Mouse (Mus musculus): ENCODE measurements around the gene Cd4.

Gene Cd4

DNA sequence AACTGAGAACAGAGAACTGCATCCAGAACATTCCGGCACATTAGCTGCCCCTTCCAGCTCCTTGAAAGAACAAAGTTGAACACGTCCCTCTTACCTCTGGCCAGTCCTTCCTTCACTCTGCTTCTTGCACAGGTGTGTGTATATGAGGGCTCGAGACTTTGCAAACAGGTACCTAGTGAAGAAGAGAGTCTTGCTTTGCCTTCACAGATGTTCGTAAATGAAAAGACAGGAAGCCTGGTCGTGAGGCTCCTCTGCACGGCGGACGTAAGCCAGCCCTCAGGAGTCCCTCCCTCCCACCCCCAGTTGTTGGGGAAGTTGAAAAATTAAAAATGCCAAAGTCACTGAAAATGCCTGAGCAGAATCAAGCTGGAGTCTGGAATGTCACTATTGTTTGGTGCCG, at the start of gene Cd4:
Gene Cd4, minus strand, starts transcription at position 236 of the 400 bp plus-strand sequence.
- WGBS = 89% methylated on average over 9 of the region's 9 CpGs

DNA sequence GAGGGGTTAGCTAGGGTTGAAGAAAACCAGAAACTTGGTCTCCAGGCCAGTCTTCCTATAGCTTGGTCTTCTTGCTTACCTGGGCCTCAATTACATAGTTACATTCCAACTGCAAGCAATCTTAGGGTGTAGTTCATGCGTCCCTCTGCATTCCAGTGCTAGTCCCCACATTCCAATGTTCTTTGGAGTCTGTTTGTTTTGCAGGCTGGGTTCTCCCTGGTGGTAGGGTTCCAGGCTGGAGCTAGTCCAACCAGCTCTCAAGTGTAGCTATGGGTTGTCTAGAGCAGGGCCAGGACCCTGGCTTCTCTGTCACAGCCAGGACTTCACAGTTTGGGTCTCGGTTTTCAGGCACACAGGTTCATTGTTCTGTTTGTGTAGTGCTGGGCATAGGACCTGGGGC, 49.5 kb upstream of the Cd4 start:
- WGBS = 80% methylated on average over 2 of the region's 2 CpGs

DNA sequence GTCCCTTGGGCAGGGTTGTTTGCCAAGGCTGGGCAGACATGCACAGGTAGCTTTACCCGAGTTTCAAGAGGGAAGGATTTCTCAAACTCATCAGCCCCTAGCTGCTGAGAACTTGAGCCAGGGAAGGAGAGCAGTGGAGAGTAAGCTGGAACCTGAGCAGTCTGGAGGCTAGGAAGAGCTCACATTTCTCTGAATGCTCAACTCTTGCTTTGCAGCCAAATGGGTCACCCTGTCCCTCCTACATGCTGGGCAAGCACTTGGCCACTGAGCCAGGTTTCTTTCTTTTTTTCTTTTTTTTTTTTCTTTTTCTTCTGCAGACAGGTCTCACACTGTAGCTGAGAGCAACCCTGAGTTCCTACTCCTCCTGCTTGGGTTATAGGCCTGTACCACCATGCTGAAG, 48.7 kb upstream of the Cd4 start:
- 70% methylated on average over 1 of the region's 1 CpGs for WGBS

GRCm38 (mm10) chr6:124934670-124935069, 46.6 kb upstream of the Cd4 start:
- WGBS = 75% methylated on average over 7 of the region's 7 CpGs

DNA sequence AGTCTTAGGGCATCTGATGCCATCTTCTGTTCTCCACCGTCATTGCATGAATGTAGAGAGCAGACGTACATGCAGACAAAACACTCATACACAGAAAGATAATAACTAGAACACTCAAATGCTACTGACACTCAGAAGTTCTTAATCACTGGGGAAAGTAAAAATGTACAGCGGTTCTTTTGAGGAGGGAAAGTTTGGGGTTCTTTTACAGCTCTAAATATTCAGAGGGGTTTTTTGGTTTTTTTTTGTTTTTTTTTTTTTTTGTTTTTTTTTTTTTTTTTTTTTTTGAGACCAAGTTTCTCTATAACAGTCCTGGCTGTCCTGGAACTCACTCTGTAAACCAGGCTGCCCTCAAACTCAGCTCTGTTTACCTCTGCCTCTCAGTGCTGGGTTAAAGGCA, 45.1 kb upstream of the Cd4 start:
- 62% methylated on average over 3 of the region's 3 CpGs for WGBS

DNA sequence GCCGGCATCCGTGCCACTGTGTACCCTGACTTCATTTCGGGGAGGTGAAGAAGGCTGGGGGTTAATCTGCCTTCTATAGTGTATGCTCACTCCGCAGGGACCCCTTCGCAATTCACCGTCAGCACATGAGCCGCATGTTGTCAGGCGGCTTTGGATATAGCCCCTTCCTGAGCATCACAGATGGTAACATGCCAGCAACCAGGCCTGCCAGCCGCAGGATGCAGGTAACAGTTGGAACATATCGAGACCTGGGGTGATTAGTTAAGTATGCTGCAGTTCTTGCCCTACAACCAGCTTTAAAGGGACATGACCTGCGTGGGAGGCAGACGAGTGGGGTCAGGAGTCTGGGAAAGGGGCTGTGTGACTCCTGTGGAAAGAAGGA, 44.3 kb upstream of the Cd4 start:
- WGBS = 32% methylated on average over 12 of the region's 12 CpGs

DNA sequence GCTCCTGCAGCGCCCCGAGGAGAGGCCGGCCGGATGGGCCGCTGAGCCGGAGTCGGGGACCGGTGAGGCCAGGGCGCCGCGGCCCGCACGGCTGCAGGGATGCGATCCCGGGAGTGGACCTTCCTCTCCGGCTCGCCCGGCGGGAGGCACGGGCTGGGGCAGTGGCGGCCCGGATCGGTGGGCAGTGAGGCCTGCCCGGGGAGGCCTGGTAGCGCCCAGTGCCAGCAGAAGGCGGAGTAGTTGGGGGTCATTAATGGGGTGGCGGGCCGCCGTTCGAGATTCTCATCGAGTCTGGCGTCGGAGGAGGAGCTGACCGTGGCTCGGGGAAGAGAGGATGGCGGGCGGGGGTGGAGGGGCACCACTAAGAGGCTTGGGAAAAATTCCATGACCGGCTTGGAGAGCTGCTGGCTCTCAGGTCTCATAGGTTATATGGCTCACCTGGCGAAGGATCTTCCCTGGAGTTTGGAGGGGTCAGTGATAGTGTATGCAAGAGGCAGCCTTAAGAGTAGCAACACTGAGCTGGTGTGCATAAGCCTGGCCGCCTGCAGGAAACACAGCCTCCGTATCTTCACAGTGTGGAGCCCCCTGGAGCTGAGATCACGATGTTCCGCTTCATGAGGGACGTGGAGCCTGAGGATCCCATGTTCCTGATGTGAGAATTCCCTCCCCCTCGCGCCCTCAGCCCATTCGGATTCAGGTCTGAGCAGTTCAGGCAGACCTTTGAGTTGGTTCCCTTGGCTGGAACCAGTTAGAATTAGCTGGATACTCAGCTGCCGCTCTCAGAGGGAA, 43.7 kb upstream of the Cd4 start:
- under 1% methylated on average over 47 of the region's 48 CpGs for WGBS

DNA sequence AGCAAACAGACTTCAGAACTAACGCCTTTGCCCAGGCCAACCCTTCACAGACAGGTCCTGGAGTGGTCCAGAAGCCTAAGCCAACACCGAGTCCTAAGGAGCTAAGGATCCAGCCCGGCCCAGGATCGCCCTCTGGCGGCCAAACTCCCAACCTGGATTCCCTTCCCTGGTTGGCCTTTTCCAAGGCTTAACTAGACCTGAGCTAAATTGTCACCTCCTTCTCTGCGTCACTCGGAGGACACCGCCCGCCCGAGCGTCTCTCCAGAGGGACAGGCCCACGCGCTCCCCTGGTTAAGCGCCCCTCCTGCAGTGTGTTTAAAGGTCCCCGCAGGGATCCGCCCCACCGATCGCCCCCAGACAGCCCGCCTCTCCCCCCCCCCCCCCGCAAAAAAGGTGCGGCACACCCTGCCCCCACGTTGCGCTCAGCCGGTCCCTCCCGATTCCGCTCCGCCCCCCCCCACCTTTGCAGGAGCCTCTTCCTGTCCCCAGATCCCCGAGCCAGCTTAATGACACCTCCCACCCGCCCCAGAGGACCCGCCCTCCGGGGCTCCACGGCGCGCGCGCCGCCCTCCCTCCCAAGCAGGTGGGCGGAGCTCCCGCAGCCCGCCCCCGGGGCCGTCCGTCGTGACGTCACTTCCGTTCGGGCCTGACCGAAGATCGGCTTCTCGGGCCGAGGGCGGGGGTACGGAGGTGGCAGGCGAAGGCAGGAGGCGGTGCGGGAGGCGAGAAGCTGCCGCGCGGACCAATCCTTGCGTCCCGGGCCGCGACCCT, 42.9 kb upstream of the Cd4 start, which contains the start of gene Mlf2:
Gene Mlf2, plus strand, starts transcription at position 633 of the 771 bp plus-strand sequence.
- under 1% methylated on average over 55 of the region's 64 CpGs for WGBS

DNA sequence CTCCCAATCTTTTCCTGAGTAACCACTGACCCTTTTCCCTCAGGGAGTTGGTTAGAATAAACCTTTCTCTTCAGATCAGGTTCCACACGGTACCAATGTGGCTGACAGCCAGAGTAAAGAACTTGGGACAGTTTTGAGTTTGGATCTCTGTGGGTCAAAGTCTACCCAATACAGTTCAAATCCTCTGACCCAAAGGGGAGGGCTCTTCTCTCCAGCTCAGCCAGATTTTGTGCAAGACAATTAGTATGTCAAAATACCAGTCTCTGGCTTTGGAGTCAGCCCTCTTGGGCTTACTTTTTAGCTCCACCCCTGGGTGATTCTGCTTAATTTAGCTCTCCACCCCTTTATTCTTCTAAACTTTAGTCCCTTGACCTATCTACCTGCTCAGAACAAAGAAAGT, 42.2 kb upstream of the Cd4 start:
- WGBS = 26% methylated on average over 1 of the region's 1 CpGs

- WGBS = 50% methylated on average over 5 of the region's 5 CpGs
Observed at GRCm38 (mm10) chr6:124925941-124926340, 37.9 kb upstream of the Cd4 start.

DNA sequence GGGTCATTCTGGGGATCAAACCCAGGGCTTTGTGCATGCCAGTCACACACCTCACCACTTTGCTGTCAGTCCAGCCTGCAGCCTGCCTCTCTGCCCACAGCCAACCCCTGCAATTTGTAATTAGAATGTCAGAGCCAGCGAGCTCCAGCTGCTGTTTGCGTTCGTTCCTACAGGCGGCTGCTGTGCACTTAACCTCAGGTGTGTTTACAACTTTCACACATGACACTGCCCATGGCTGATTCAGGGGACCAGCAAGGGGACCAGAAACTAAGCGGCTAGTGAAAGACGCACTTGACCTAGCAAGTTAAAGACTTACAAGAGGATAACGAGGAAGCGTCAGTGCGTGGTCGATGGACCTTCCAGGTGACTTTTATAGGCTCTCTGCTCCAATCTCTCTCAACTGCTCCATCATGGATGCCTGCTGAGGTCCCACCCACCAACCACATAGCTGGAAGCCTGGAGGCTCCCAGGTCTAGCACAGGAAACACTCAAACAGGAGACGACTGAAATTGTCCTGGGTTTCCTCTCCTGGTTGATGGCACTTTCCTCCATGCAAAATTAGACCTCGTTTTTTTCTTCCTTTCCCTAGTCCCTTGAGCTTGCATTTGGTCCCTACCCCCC, 37.3 kb upstream of the Cd4 start:
- 59% methylated on average over 12 of the region's 12 CpGs for WGBS

DNA sequence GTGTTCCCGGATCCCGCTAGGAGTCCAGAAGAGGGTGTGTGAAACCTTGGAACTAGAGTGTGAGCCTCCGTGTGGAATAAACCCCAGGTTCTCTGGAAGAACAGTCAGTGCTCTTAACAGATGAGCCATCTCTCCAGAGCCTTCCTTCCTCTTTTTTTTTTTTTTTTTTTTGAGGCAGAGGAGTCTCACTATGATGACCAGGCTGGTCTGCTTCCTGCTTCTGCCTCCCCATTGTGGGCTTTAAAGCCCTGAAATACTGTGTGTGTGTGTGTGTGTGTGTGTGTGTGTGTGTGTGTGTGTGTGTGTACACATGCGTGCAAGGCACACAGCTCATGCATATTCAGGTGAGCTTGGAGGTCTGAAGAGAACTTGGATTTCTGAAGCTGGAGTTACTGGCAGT, 33.5 kb upstream of the Cd4 start:
- 37% methylated on average over 4 of the region's 4 CpGs for WGBS

- WGBS = 33% methylated on average over 9 of the region's 9 CpGs
Observed at GRCm38 (mm10) chr6:124920318-124921085, 32.5 kb upstream of the Cd4 start.

DNA sequence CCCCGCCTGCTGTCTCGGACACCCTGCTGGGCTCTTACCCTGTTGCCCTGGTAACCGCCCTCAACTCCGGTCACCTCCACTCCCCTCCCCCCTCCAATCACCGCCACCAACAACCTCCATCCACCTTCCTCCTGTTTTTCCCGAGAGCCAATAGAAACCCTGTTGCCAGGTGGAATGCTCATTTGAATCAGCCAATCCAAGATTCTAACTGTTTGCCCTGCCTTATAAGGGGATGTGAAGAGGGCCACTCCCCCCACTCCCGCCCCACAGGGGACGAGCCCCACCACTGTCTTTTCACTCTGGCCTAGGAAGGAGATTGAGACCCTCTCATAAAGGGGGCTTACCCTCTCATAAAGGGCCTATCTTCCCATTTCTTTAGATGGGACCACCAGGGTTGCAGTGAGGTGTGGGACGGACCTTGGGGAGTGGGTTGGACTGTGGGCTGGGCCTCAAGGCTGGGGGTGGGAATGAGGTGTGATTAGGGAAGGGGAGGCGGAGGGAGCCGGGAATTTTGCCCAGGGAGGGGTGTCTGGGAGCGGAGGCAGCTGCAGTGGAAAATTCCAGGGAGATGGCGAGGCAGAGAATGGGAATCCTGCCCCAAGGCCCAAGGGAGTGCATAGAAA, 31.8 kb upstream of the Cd4 start, which contains the start of gene Ptms:
Gene Ptms, minus strand, starts transcription at position 409 of the 623 bp plus-strand sequence.
- 2% methylated on average over 13 of the region's 13 CpGs for WGBS

DNA sequence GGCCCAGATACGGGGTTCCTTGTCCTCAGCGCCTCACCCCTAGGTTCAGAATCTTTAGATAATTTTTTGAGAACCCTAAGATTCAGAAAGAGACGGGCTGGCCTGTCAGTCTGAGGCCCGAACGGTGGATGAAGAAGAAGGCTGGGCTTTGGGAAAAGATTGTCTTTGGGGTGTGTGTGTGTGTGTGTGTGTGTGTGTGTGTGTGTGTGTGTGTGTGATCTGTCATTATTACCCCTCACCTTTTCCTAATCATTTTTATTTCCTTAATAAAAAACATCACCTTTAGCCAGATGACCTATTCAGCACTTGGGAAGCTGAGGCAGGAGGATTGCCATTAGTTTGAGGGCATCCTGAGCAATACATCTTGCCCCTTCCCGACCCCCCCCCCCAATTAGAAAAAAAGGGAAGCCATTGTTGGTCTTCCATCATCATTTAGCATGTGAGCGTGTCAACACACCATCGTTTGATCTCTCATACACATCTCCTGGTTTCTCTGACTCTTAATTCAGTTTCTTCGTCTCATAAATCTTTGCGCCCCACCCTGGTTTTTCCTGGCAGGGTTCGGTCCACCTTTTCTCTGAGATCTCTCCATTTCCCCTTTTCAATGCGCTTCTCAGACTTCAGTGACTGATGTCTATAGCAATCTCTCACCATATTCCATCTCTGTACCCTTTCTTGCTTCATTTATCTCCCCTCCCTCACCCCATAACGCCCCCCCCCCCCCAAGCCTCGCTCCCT, 31.0 kb upstream of the Cd4 start:
- WGBS = 15% methylated on average over 14 of the region's 14 CpGs

- 10% methylated on average over 7 of the region's 7 CpGs for WGBS
Observed at GRCm38 (mm10) chr6:124918331-124918690, 30.3 kb upstream of the Cd4 start.

DNA sequence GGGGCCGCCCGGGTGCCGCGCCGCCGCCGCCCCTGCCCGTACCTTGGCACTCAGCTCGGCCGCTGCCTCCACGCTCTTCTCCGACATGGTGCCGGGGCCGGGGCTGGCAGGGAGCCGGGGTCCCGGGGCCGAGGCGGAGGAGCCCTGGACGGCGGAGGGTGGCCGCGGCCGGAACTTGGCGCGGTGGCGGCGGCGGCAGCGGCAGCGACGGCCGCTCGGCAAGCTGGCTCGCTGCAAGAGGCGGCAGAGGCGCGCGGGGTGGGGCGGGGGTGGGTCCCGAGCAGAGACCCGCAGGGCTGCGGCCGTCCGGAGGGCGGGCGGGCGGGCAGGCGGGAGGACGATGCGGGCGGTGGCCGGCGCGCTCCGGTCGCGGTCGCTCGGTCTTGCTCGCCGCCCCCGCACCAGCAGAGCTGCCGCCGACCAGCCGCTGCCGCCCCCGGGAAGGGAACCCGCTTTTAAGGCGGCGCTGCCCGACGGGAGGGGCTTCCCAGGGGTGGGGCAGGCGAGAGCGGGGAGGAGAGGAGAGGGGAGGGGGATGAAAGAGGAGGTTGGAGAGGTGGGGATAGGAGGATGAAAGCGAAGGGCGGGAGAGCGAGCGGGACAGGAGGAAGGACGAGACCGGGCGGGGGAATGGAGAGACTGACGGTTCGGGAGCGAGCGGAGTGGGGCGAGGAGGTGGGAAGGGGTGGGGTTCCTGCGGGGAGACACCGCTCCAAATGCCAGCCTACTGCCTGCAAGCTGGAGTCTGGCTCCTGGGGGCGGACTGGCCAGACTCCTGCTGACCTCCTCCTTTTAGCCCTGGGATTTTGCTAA, 29.7 kb upstream of the Cd4 start:
- under 1% methylated on average over 75 of the region's 89 CpGs for WGBS

GRCm38 (mm10) chr6:124916695-124917517, 28.9 kb upstream of the Cd4 start:
- under 1% methylated on average over 58 of the region's 67 CpGs for WGBS

Measured in cerebral cortex, adult 2 months (tissue).